Mouse (Mus musculus): Measurements from ENCODE around the gene Rab3il1.
A peak's percentile ranks its signal among the peaks of the same experiment; 100 is the strongest.

Rab3il1 gene

GRCm38 (mm10) chr19:10040866-10041387 is 39.5 kb downstream of the Rab3il1 start:
- no peak for DNase-seq (ENCODE audit: low read depth, low spot score)

GRCm38 (mm10) chr19:10041388-10042148 is 40.1 kb downstream of the Rab3il1 start, which contains the start of gene Fads3:
Gene Fads3 (plus strand): TSS chr19:10041569.
- peak; percentile 62 for DNase-seq (ENCODE audit: low read depth, low spot score)

- DNase-seq (ENCODE audit: low read depth, low spot score): no peak
These were observed 40.8 kb downstream of the Rab3il1 start for GRCm38 (mm10) chr19:10042232-10042631.

GRCm38 (mm10) chr19:10042816-10043215 is 41.3 kb downstream of the Rab3il1 start:
- DNase-seq (ENCODE audit: low read depth, low spot score): no peak

GRCm38 (mm10) chr19:10043643-10044042 is 42.2 kb downstream of the Rab3il1 start:
- DNase-seq (ENCODE audit: low read depth, low spot score): no peak

- no peak for DNase-seq (ENCODE audit: low read depth, low spot score)
These were observed 44.2 kb downstream of the Rab3il1 start for GRCm38 (mm10) chr19:10045707-10046106.

GRCm38 (mm10) chr19:10046346-10046745 is 44.9 kb downstream of the Rab3il1 start:
- no peak for DNase-seq (ENCODE audit: low read depth, low spot score)

- DNase-seq (ENCODE audit: low read depth, low spot score): no peak
These were observed 45.5 kb downstream of the Rab3il1 start for GRCm38 (mm10) chr19:10046983-10047382.

GRCm38 (mm10) chr19:10049533-10049932 is 48.1 kb downstream of the Rab3il1 start:
- no peak for DNase-seq (ENCODE audit: low read depth, low spot score)

GRCm38 (mm10) chr19:10050438-10050837 is 49.0 kb downstream of the Rab3il1 start:
- DNase-seq (ENCODE audit: low read depth, low spot score): no peak

- no peak for DNase-seq (ENCODE audit: low read depth, low spot score)
These were observed 51.2 kb downstream of the Rab3il1 start for GRCm38 (mm10) chr19:10052698-10053097.

- DNase-seq (ENCODE audit: low read depth, low spot score): no peak
These were observed 52.3 kb downstream of the Rab3il1 start for GRCm38 (mm10) chr19:10053692-10054260.

GRCm38 (mm10) chr19:10054361-10055075 is 53.0 kb downstream of the Rab3il1 start:
- DNase-seq (ENCODE audit: low read depth, low spot score): no peak

- no peak for DNase-seq (ENCODE audit: low read depth, low spot score)
These were observed 53.8 kb downstream of the Rab3il1 start for GRCm38 (mm10) chr19:10055261-10055660.

GRCm38 (mm10) chr19:10055783-10056660 is 54.6 kb downstream of the Rab3il1 start:
- DNase-seq (ENCODE audit: low read depth, low spot score): no peak

- no peak for DNase-seq (ENCODE audit: low read depth, low spot score)
These were observed 55.2 kb downstream of the Rab3il1 start for GRCm38 (mm10) chr19:10056686-10057085.

- DNase-seq (ENCODE audit: low read depth, low spot score): no peak
These were observed 56.2 kb downstream of the Rab3il1 start for GRCm38 (mm10) chr19:10057486-10058351.

GRCm38 (mm10) chr19:10058352-10058825 is 56.9 kb downstream of the Rab3il1 start:
- no peak for DNase-seq (ENCODE audit: low read depth, low spot score)

GRCm38 (mm10) chr19:10058876-10059427 is 57.5 kb downstream of the Rab3il1 start:
- DNase-seq (ENCODE audit: low read depth, low spot score): no peak

Measured in skeletal muscle tissue, adult 2 months (tissue).